Mouse (Mus musculus) kidney, embryonic 16.5 days (tissue): ENCODE measurements at regions not wholly inside any gene's neighbourhood (a gene's known extent, or its start where the extent isn't known, plus 50 kb on each side); places are given as distances from the start of the nearest gene placed in this dataset.

Experiments used
- ATAC-seq: fragments of 200-750 bp; cut with Nextera tagmentation; 2 replicates; pipeline ENCODE4 v1.8.0; 2017; ENCODE audit warnings: moderate TSS enrichment; ENCODE audit not compliant: low FRiP score, low TSS enrichment
- H3K27ac ChIP-seq: fragments of 300-500 bp; sonication (generic); 2 replicates; pipeline ENCODE4 v1.5.1; 2014; ENCODE audit warnings: low read length
- H3K27me3 ChIP-seq: fragments of 300-500 bp; sonication (generic); 2 replicates; pipeline ENCODE4 v1.6.1; 2014; ENCODE audit warnings: low read length, control low read depth, mixed read lengths; ENCODE audit not compliant: insufficient read depth
- H3K36me3 ChIP-seq: fragments of 300-500 bp; sonication (generic); 2 replicates; pipeline ENCODE4 v1.6.1; 2014; ENCODE audit warnings: low read length, control low read depth, mixed read lengths; ENCODE audit not compliant: insufficient read depth
- H3K4me1 ChIP-seq: fragments of 300-500 bp; sonication (generic); 2 replicates; pipeline ENCODE4 v1.6.1; 2014; ENCODE audit warnings: low read length, control low read depth, mixed read lengths; ENCODE audit not compliant: insufficient read depth
- H3K4me2 ChIP-seq: fragments of 300-500 bp; sonication (generic); replicated peaks from 2 replicates; pipeline ENCODE4 v1.6.1; 2014; ENCODE audit warnings: low read depth, low read length
- H3K4me3 ChIP-seq: fragments of 300-500 bp; sonication (generic); 2 replicates; pipeline ENCODE4 v1.5.1; 2014; ENCODE audit warnings: mild to moderate bottlenecking, low read length
- H3K9ac ChIP-seq: fragments of 300-500 bp; sonication (generic); replicated peaks from 2 replicates; pipeline ENCODE4 v1.6.1; 2014; ENCODE audit warnings: low read length
- H3K9me3 ChIP-seq: fragments of 300-500 bp; sonication (generic); 2 replicates; pipeline ENCODE4 v1.6.1; 2016; ENCODE audit warnings: low read length, control low read depth
- WGBS: fragments of 180-500 bp; shearing (Covaris S2); extraction: QIAGEN DNeasy Blood & Tissue Kit; methylation state at CpG from one replicate; pipeline ENCODE4 v1.1.7; 2014; 5-methylcytosine and 5-hydroxymethylcytosine counted together

DNA sequence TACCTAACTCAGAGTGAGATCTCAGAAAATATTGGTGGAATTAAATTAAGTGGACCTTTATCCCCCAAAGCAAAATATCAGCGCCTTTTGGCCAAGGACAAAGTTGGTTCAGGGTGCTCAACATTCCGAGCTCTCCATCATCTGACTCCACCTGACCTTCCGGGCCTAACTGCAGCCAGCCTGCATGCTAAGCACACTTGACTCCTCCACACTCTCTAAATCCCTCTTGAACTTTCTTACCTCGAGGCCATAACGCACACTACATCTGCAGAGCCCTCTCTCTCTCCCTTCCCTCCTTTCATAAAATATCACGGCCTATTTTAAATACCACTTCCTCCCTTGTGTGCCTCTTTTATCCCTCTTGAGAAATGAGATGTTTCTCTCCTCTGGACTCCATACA, 356.1 kb upstream of the Zfp462 start:
- Histone ChIP-seq H3K4me3 (no peak overlapping the region), H3K27me3 (no peaks in the 10 kb centered on the region), H3K27ac (no peak overlapping the region), H3K36me3 (no peaks in the 10 kb centered on the region), H3K4me1 (no peaks in the 10 kb centered on the region), H3K9ac (no peak overlapping the region), H3K4me2 (no peak overlapping the region), H3K9me3 (no peaks in the 10 kb centered on the region)
- ATAC-seq: no peak
- 60% methylated on average over 6 of the region's 6 CpGs for WGBS

DNA sequence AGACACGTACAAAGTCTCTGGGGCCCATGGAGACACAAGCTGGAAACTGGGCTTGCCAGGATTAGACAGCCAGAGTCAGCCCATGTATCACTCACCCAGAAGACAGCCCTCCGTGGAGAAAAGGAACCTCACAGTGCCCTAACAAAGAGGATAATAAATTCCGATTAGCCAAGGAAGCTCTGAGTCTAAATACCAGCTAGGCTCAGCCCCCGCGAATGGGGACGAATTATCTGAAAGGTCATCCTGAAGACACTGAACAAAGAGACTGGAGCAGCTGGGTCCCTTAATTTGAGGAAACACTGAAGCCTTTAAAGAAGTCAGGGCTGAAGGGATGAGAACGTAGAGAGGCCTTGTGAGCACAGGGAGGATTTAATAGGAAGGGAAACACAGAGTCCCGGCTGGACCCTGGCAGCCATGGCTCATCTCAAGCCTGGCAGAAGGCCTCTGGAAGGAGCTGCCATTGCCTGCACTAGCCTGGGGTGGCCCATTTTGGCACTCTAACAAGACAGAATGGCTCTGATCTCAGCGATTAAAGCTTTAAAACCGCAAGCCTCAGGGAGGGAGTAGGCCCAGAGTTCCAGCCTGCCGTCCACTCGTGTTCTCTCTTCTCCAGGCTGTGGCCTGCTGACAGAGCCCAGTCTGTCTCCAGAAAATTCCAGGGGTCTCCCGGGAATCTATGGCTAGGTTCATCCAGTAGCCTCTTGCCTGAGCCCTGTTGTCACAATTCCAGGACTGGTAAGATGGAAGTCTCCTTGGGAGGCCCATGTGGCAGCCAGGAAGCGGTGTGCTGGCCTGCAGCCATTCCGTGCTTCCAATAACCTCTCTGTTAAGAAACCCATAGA, 343.0 kb upstream of the Zfp462 start:
- no peaks in the 10 kb centered on the region for H3K27me3 ChIP-seq
- H3K27ac ChIP-seq: peak overlapping the region; percentile 43
- H3K4me3 ChIP-seq: no peak overlapping the region
- no peaks in the 10 kb centered on the region for H3K4me1 ChIP-seq
- ATAC-seq: peak; percentile 49
- no peak overlapping the region for H3K9ac ChIP-seq
- no peaks in the 10 kb centered on the region for H3K36me3 ChIP-seq
- 50% methylated on average over 15 of the region's 15 CpGs for WGBS
- no peaks in the 10 kb centered on the region for H3K9me3 ChIP-seq
- H3K4me2 ChIP-seq: no peak overlapping the region

DNA sequence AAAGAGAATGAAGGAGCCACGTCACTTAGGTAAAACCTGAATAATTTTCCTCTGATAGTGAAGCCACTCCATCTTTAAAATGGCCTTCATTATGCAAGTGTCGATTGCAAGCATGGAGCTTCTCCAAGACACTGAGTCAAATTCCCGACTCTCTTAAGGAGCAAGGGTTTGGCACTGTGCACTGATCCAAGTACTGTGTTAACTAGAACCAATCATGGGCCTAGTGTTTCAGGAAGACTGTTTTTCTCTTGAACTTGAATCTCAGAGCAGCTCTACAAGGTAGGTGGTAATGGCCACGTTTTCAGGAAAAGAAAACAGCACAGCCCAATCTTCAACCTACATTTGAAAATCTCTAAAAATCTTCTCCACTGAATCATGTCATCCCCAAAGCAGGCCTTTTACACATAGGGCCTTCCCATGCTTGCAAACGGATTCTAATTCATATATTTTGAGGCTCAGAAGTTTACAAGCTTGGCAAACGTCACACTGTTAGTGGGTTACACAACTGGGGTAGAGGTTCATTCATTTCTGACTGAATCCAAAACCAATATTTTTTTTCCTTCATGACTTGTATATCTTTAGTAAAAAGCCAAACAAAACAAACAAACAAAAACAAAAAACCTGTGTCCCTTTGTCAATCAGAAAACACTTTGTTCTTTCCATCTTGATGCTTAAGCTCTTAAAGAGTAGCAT, 342.2 kb upstream of the Zfp462 start:
- Histone ChIP-seq H3K4me2 (no peak overlapping the region), H3K4me3 (no peak overlapping the region), H3K9ac (no peak overlapping the region), H3K9me3 (no peaks in the 10 kb centered on the region), H3K27me3 (no peaks in the 10 kb centered on the region), H3K27ac (no peak overlapping the region), H3K4me1 (no peaks in the 10 kb centered on the region), H3K36me3 (no peaks in the 10 kb centered on the region)
- ATAC-seq: no peak
- WGBS: 79% methylated on average over 6 of the region's 6 CpGs

DNA sequence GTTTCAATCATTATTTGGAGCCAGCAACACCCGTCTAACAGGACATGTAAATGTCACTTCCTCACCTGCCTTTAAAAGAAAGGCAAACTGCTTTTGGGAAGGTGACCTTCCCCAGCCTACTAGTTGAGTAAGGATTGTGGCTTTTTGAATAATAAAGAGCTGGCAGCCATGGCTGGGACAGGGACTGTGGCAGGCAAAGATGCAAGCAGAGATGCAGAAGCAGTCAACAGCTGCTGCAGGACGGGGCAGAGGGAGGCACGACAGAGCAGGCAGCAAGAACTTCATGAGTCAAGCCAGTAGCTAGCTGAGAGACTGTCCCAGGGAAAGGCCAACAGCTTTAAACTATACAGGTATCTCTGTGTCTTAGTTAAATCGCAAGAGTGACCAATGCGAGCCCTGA, 334.7 kb upstream of the Zfp462 start:
- ATAC-seq: no peak
- 0 out of 2 replicates have a peak, but pooled peaks cover 4% of the 10 kb centered on the region for H3K4me1 ChIP-seq
- 64% methylated on average over 5 of the region's 5 CpGs for WGBS
- no peak overlapping the region for H3K27ac ChIP-seq
- H3K9ac ChIP-seq: no peak overlapping the region
- no peak overlapping the region for H3K4me2 ChIP-seq
- H3K9me3 ChIP-seq: no peaks in the 10 kb centered on the region
- H3K4me3 ChIP-seq: no peak overlapping the region
- no peaks in the 10 kb centered on the region for H3K27me3 ChIP-seq
- H3K36me3 ChIP-seq: no peaks in the 10 kb centered on the region

DNA sequence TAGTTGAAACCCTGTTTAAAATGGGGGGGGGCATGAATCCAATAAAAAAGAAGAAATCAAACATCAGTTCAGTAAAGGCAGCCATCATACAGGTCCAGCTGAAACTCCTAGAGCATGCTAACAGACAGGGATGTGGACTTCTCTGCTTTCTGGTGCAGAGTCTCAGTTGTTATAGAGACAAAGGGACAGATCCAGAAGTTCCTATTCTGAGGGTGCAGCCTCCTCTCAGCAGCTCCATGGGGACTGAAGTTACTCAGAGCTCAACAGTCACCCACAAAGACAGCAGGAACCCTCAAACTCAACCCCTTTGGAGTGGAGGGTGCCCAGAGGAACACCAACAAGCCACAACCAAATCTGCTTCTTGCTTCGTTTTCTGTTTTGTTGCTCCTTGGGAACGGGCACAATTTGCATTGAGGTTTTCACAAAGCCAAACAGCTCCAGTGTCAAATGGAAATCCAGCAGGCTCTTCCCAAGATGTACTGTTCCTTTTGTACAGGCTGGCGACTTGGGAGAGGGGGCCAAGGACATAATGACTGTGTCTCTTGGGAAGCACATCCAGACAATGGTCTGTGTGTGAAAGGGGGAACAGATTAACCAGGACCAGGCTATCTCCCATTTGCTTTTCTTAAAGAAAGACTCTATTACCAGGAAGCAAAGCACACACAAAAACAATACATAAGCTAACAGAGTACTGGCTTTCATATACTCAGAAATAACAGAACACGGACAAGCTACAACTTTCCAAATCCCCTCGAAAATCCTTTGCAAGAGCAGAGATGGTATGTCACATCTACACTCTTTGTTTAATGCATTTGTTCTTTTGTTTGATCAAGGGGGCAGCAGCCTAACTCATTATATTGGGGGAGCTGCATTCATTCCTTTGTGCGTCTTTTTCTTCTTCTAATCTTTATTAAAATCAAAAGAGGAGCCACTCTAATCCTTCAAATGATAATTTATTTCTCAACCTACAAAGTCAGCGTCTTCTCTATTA, 332.6 kb upstream of the Zfp462 start:
- Histone ChIP-seq H3K4me2 (no peak overlapping the region), H3K27ac (no peak overlapping the region), H3K4me1 (0 out of 2 replicates have a peak, but pooled peaks cover 4% of the 10 kb centered on the region), H3K36me3 (no peaks in the 10 kb centered on the region), H3K9ac (no peak overlapping the region), H3K9me3 (no peaks in the 10 kb centered on the region), H3K27me3 (no peaks in the 10 kb centered on the region), H3K4me3 (no peak overlapping the region)
- ATAC-seq: no peak
- WGBS: 71% methylated on average over 7 of the region's 7 CpGs

DNA sequence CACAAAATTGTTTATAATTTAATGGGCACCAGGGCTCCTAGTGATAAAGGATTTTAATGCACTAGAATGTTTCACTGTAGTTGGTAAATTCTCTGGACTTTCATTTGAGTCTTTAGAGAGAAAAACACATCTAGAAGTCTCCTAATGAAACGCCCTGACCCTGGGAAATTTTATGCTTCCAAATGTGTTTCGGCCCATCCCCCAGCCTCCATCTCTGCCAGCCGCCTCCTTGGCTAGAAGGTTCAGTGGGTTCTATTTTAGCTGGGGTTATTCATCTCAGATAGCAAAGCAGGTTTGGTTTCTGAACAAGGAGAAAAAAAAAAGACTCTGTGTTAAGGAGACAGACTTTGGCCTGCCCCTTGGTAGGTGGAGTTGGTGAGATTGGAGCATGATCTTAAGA, 331.8 kb upstream of the Zfp462 start:
- Histone ChIP-seq H3K4me2 (no peak overlapping the region), H3K9ac (no peak overlapping the region), H3K4me1 (0 out of 2 replicates have a peak, but pooled peaks cover 4% of the 10 kb centered on the region), H3K36me3 (no peaks in the 10 kb centered on the region), H3K27me3 (no peaks in the 10 kb centered on the region), H3K9me3 (no peaks in the 10 kb centered on the region), H3K4me3 (no peak overlapping the region), H3K27ac (no peak overlapping the region)
- no peak for ATAC-seq
- WGBS: 46% methylated on average over 3 of the region's 3 CpGs

DNA sequence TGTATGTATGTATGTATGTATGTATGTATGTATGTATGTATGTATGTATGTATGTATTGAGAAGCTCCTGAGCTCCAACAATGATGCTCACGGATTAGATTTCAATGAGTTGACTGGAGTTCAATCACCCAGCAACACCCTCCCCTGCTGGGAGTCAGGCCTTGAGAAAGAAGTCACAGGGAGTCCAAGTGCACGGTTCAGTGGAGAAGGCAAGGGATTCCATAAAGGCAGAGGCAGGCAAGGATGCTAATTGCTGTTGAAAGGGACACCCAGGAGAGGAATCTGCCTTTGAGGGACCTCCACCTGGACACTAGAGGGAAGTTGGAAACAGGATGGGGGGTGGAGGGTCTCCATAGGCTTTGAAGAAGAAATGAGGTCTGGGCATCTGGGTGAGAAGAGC, 331.2 kb upstream of the Zfp462 start:
- Histone ChIP-seq H3K4me1 (0 out of 2 replicates have a peak, but pooled peaks cover 4% of the 10 kb centered on the region), H3K9ac (no peak overlapping the region), H3K4me3 (no peak overlapping the region), H3K27ac (0 out of 2 replicates have a peak overlapping the region, but pooled peaks have one; percentile 43), H3K27me3 (no peaks in the 10 kb centered on the region), H3K36me3 (no peaks in the 10 kb centered on the region), H3K9me3 (no peaks in the 10 kb centered on the region), H3K4me2 (no peak overlapping the region)
- WGBS: 37% methylated on average over 2 of the region's 2 CpGs
- peak; percentile 91 for ATAC-seq

DNA sequence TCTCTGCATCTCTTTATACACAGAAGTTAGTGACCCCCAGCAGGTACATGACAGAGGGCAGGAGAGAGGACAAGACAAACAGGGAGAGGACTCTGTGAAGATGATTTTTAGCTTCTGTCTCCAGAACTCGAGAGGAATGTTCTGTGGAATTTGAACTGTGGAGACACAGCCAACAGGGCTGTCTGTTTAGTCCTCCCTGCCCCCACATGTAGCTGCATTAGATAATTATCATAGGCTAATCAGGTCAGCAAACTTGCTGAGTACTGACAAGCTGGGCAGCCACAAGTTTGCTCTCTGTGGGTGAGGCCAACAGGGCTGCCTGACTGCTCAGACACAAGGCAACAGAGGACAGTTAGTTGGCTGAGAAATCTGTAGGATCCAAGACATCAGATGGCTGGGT, 329.0 kb upstream of the Zfp462 start:
- ATAC-seq: peak; percentile 69; the same call in 1 of the 2 replicates

DNA sequence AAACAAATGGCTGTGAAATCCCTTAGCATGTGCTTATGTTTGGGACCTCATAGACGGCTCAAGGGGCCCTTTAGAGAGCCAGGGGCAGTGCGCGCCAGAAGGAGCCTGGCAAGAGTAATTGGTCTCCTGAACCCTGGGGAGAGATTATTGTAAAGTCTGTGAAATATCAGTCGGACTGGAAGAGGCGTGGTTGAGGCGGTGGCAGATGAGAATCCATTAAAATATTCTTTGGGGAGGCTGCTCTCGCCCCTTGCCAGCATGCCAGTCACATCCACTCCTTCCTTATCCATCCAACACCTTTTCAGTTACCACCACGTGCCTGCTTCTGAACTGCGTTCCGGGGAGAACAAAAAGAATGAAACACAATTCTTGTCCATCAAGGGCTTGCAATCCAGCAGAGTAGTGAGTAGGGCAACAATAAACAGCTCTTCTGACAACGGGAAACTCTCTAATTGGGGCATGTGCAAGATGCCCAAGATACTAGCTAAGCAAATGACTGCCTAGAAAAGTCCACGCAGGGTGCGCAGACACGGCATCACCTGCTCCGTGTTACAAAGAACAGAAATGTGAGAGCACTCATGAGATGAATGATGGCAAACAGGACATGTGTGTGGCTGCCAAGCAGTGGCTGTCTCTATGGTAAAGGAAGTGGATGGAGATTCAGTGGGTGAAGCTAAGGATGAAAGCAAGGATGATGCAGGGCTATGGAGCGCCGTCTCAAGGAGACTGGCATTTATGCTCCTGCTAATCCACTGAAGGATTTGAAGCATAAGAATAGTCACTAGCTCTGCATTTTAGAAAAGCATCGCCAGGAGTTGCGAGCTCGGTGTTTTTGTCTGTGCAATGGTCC, 320.6 kb upstream of the Zfp462 start:
- H3K9ac ChIP-seq: no peak overlapping the region
- 94% methylated on average over 20 of the region's 20 CpGs for WGBS

More for the DNA sequence above, 329.0 kb upstream of the Zfp462 start:
- Histone ChIP-seq H3K27ac (no peak overlapping the region), H3K4me2 (no peak overlapping the region), H3K4me1 (0 out of 2 replicates have a peak, but pooled peaks cover 4% of the 10 kb centered on the region), H3K9me3 (no peaks in the 10 kb centered on the region), H3K27me3 (no peaks in the 10 kb centered on the region), H3K9ac (no peak overlapping the region), H3K4me3 (no peak overlapping the region), H3K36me3 (no peaks in the 10 kb centered on the region)
- 21% methylated on average over 1 of the region's 1 CpGs for WGBS

More for the DNA sequence above, 320.6 kb upstream of the Zfp462 start:
- H3K4me2 ChIP-seq: no peak overlapping the region
- no peaks in the 10 kb centered on the region for H3K36me3 ChIP-seq
- H3K27ac ChIP-seq: no peak overlapping the region
- H3K9me3 ChIP-seq: no peaks in the 10 kb centered on the region
- no peak for ATAC-seq
- no peaks in the 10 kb centered on the region for H3K4me1 ChIP-seq
- H3K27me3 ChIP-seq: no peaks in the 10 kb centered on the region
- no peak overlapping the region for H3K4me3 ChIP-seq
